Mouse (Mus musculus) CH12.LX (cell line): ENCODE measurements around the gene Foxk1.

Source experiments
- CTCF ChIP-seq, 2 experiments: IDR thresholded peaks in 1 of 2; conservative IDR thresholded peaks in 1 of 2; 2 replicates each; pipeline ENCODE4 v1.5.1; 2011 to 2012; ENCODE audit warnings: low read depth in 2 of 2, low read length in 2 of 2, improper control_type of control experiment in 1 of 2, inconsistent platforms in 1 of 2, mild to moderate bottlenecking in 1 of 2, moderate library complexity in 1 of 2
- E2F4 ChIP-seq: IDR thresholded peaks from 2 replicates; pipeline ENCODE4 v1.6.1; 2011; ENCODE audit warnings: low read depth, low read length, improper control_type of control experiment; ENCODE audit not compliant: insufficient replicate concordance
- ELF1 ChIP-seq: IDR thresholded peaks from 2 replicates; pipeline ENCODE4 v1.6.1; 2014; ENCODE audit warnings: low read depth, mild to moderate bottlenecking, inconsistent platforms, low read length, improper control_type of control experiment
- GABPA ChIP-seq: IDR thresholded peaks from 2 replicates; pipeline ENCODE4 v1.6.1; 2012; ENCODE audit warnings: low read depth, low read length, improper control_type of control experiment, inconsistent platforms; ENCODE audit not compliant: insufficient replicate concordance
- HCFC1 ChIP-seq: IDR thresholded peaks from 2 replicates; pipeline ENCODE4 v1.6.1; 2012; ENCODE audit warnings: low read depth, mild to moderate bottlenecking, inconsistent platforms, low read length, improper control_type of control experiment
- MYC ChIP-seq: IDR thresholded peaks from 2 replicates; pipeline ENCODE4 v1.6.1; 2011; ENCODE audit warnings: low read depth, mild to moderate bottlenecking, improper control_type of control experiment, low read length
- NELFE ChIP-seq: IDR thresholded peaks from 2 replicates; pipeline ENCODE4 v1.6.1; 2011; ENCODE audit warnings: low read depth, low read length, improper control_type of control experiment
- NRF1 ChIP-seq: IDR thresholded peaks from 2 replicates; pipeline ENCODE4 v1.6.1; 2014; ENCODE audit warnings: low read depth, mild to moderate bottlenecking, inconsistent platforms, low read length, improper control_type of control experiment, moderate library complexity
- POLR2A ChIP-seq: IDR thresholded peaks from 2 replicates; pipeline ENCODE4 v1.6.1; 2011; ENCODE audit warnings: low read depth, mild to moderate bottlenecking, improper control_type of control experiment, low read length
- RAD21 ChIP-seq: IDR thresholded peaks from 2 replicates; pipeline ENCODE4 v1.6.1; 2011; ENCODE audit warnings: low read depth, mild to moderate bottlenecking, low read length, improper control_type of control experiment, moderate library complexity
- TCF12 ChIP-seq: IDR thresholded peaks from 2 replicates; pipeline ENCODE4 v1.6.1; 2014; ENCODE audit warnings: low read depth, mild to moderate bottlenecking, inconsistent platforms, low read length, improper control_type of control experiment
- USF2 ChIP-seq: conservative IDR thresholded peaks from 2 replicates; pipeline ENCODE4 v1.6.1; 2011; ENCODE audit warnings: low read depth, low read length, improper control_type of control experiment
- ZMIZ1 ChIP-seq: IDR thresholded peaks from 2 replicates; pipeline ENCODE4 v1.6.1; 2012; ENCODE audit warnings: low read depth, mild to moderate bottlenecking, inconsistent platforms, low read length, improper control_type of control experiment

DNA sequence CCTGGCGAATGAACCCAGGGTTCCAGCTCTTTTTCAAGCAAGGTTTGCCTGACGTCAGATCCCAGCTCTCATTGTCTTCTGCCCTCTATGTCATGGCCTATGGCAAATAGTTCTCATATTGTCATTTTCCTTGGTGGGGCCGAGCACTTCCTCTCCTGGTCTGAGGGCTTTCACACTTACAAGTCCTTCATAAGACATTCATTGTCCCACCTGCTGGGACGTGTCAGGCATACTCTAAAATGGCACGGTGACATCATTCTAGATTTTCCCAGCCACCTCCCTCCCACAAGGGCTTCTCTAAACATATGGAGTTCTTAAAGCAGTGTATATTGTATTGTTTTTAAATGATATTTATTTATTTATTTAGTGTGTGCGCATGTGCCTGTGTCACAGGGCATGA, 27.4 kb downstream of the Foxk1 start:
- TF ChIP-seq TCF12 (no peak), USF2 (no peak), GABPA (no peak), E2F4 (no peak), NRF1 (no peak), CTCF (conservative IDR thresholded peaks at IDR 0.05 in 1 of 2, IDR thresholded peaks at IDR 0.05 in 1 of 2; ENCODE audit: low read depth in 2 of 2, low read length in 2 of 2) (no peak), HCFC1 (no peak), RAD21 (no peak), POLR2A (no peak), ELF1 (no peak), ZMIZ1 (no peak), MYC (no peak), NELFE (no peak)
